Mouse (Mus musculus): ENCODE results near the gene D17H6S53E. TPM values are rescaled to one million over a fixed set of nuclear protein-coding genes. Genes with fewer than 3 reads are reported as not detected.

Gene D17H6S53E
- polyA plus RNA-seq (2014; fragmentation: Illumina TruSeq; extraction: RNeasy Lipid Tissue Mini Kit (QIAGEN cat#74804); ENCODE audit: low replicate concordance) = 1.7 TPM

DNA sequence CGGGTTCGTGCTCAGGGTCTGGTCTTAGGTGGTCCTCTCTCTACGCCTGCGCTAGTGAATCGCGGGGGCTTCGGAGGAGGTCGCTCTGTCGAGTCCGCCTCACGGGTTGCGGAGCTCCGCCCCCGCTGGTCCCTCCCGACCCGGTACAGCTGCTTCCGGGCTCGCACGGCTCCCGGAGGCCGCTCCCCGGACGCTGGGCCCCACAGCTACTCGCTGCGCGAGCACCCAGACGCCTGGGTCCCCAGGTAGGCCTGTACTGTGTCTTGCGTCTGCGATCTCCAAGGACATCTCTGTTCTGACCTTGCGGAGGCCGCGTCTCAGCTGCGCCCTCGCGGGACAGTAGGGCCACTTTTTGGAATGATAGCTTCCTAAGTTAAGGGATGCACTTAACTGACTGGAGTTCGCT, at the start of gene D17H6S53E:
D17H6S53E (plus strand) TSS at position 168 of the 406 bp plus-strand sequence.

DNA sequence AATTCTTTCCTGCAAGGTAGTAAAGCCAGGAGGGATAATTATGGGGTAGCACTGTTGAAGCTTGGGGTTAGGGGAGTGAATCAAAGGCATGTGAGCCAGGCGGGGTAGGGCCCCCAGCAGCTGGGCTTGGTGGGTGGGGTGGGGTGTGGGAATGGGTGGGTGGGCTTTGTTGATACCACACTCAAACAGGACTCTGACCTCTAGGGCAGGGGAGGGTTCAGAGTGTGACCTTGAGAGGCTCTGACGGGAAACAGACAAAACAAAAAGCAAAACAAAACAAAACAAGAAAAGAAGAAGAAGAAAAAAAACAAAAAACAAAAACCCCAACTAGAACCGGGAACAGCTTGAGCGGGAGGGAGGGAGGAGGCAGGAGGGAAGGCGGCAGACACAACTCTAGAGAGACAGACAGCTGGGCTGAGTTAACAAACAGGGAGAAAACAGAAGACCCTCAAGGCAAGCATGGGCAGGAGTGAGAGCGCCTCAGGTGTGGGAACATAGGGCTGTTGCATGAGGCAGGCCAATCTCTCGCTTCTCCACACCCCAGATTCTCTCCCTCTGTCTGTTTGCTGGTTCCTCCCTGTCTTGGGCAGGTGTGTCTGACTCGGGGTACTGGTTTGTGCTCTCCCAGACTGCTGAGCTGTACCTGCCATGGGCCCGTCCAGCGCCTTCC, 49.5 kb upstream of the D17H6S53E start, which contains the start of gene Ly6g6e:
Ly6g6e (plus strand) TSS at position 396 of the 670 bp plus-strand sequence.

DNA sequence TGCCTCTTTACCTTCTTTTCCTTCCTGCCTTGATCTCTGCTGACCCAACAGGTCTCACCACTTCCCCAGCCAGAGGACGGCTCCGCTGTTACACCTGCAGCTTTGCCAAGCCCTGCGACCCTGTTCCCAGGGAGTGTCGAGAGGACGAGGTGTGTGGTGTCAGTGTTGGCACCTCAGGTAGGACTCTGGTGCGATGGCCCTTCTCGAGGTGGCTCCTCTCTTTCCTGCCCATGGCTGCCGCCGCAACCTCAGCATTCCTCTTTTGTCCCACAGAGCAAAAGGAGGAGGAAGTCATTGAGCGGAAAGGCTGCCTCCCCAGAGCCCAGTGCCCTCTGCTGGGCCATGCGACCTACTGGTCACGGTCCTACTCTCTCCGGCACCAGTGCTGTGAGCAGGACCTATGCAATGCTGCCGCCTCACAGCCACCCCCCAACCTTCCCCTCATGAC, 48.4 kb upstream of the D17H6S53E start, which contains the start of gene Ly6g6d:
Ly6g6d (minus strand) TSS at position 280 of the 448 bp plus-strand sequence.

DNA sequence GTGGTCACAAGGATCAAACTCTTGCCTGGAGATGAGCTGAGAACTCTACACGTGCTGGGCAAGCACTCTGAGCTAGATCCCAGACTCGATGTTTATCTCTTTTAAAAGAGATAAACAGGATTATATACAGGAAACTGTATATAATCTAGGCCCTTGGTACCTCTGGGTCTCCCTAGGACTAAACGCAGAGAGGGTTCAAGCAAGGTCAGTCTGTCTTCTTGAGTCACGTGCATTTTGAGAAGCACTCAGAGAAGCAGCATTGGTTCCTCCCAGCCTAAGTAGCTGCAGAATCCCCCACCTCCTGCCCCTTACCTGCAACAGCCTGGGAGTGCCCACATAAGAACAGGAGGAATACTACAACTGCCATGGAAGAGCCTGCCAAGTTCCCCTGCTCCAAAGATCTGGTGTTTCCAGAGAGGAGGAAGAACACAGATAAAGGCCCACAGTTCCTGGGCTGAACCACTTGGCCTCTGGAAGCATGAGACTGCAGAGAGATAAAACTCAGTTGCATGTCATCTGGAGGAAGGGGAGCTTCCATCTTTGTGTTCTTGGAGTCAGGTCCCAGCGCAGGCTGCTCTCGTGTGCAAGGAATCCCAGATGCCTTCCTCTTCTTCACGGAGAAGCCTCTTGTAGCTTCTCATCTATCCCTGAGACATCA, 40.8 kb upstream of the D17H6S53E start, which contains the start of gene Ly6g6f:
Ly6g6f (minus strand) TSS at position 403 of the 658 bp plus-strand sequence.

GRCm38 (mm10) chr17:35088825-35089644, 37.1 kb upstream of the D17H6S53E start, which contains the start of gene Abhd16a:
TSS of gene Abhd16a (plus strand) at chr17:35089263.

GRCm38 (mm10) chr17:35108097-35108496, 18.1 kb upstream of the D17H6S53E start, which contains the start of gene Ly6g5c:
TSS of gene Ly6g5c (plus strand) at chr17:35108279.

DNA sequence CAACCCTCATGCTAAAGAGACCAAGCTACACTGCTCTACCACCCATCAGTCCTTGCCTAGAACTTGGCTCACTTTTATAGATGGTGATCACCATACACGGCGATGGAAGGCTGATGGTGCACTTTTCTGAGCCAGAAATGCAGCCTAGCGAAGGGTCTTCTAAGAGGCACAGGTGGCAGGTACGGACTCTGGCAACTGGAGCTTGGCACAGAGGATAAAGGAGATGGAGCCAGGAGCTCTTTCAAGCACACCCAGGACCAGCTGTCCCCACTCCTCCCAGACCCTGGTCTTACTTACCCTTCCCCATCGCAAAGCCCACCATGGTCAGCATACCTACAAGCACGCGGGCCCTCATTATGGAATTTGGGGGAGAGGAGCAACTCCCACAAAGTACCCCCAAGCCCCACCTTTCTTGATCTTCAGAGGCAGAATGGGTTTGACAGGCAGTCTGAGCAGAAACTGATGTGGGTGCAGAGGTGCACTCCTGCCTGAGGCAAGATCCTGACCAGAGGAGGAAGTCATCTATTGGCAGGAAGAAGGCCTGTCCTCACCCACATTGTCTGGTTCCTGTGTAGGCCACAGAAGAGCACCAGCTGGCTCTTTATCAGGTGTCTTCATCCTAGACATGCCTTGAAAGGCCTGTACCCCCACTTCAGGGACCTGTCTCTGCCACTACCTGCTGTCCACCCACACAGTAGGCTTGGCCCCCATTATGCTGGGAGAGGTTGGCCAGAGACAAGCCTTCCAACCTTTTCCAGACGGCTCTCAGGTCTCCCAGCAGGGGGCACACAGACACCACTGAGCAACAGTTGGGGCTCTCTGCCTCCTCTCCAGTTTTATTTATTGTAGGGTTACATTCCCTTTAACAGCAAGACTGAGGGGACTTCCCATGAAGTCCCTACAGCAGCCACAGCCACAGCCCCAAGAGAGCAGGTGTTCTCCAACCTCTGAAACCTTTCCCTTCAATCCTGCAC, 10.8 kb upstream of the D17H6S53E start, which contains the start of gene Ly6g5b:
Ly6g5b (minus strand) TSS at position 383 of the 974 bp plus-strand sequence.

GRCm38 (mm10) chr17:35121143-35121799, 4.9 kb upstream of the D17H6S53E start, which contains the start of gene Gpank1:
TSS of gene Gpank1 (plus strand) at chr17:35121455.

DNA sequence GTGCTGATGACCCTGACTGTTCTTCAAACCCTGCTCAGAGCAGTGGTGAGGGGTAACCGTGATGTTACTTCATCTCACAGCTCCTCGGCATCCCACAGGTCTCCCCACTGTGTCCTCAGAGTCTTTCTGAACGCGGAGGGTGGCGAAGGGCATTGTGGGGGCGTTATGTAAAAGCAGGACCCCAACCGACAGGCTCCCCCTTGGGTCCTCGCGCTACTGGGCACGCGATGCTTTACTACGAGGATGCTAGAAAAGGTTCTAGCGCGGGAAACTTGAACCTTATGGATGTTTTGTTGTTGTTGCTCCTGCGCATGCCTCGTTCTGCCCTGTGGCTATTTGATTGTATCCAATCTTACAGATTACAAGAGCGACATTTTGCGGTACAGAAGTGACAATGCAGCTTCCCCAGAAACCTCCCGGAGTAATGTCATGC, 4.3 kb upstream of the D17H6S53E start, which contains the start of gene Csnk2b:
Csnk2b (minus strand) TSS at position 183 of the 433 bp plus-strand sequence.

GRCm38 (mm10) chr17:35131500-35132173, 5.5 kb downstream of the D17H6S53E start, which contains the start of gene Apom:
TSS of gene Apom (minus strand) at chr17:35132050.

DNA sequence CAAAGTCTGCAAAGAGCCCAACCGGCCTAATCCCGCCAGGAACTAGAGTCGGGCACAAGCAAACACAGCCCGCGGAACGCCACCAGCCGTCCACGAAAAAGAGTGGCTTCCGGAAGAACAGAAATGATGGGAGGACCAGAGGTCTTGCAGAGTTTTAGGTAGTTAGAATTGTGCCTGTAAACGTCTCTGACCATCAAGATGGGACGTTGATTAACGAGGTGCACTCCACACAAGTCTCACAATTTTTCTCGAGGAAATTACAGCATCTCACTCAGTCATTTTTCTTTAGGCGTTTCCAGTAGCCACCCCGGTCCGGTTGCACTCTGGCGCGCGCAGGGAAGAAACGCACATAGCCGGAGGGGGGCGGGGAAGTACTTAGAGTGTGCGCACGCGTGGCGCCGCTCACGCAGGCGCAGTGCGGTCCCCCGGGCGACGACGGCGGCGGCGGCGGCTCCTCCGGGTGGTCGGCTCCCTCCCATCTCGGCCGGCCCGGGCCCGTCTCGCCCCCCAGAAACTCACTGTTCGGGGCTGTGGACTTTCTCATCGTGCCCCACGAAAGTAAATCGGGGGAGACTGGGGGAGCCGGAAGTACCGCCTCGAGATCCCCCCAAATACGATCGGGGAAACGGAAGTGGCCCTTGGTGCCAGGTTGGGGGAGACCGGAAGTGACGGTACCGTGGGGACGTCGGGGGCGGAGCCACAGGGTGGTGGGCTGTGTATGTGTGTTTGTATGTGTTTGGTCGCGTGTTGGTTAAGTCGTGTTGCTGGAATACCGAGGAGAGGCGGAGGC, 8.8 kb downstream of the D17H6S53E start, which contains the start of gene Bag6:
Bag6 (plus strand) TSS at position 378 of the 790 bp plus-strand sequence.

DNA sequence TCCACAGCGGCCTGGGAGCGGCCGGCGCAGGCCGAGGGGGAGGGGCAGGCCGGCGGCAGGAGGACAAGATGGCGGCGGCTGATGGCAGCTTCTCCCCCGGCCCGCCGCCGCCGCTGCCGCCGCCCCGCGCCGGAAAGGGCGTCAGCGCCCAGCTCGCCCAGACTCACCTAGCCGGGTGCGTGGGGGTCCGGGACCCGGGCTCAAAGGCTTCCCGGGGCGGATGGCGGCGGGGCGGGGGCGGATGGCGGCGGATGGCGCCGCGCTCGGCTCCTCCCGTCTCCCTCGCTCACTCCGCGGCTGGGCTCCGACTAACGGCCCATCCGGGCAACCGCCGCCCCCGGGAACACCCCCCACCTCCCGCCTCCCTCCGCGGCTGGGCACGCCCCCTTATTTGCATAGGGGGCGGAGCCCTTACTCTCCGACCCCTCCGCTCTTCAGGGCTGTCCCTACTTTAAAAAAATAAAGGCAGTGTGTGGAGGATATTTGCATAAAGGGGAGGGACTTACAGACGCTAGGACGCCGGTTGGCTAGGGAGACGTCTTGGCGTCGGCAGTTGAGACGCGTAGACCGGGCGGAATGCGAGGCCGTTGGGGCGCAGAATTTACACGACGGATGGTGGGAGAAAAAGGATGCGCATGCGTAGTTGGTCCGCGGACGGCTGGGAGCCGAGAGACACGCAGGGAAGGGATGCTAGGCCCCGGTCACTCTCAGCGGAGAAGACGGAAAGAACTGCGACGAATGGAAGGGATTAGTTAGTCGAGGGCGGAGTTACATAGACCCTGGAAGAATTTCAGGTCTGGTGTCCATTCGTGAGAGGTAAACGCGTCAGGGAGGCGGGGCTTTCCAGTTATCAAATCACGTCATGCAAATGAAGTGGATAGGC, 38.6 kb downstream of the D17H6S53E start, which contains the start of gene Prrc2a:
Prrc2a (minus strand) TSS at position 330 of the 883 bp plus-strand sequence.

GRCm38 (mm10) chr17:35175968-35176367, 49.8 kb downstream of the D17H6S53E start, which contains the start of gene Aif1:
TSS of gene Aif1 (minus strand) at chr17:35176068.

Data from small intestine, adult 10 weeks (tissue).